Mouse (Mus musculus) right cerebral cortex, postnatal 10 days (tissue): ENCODE measurements around the gene Tmem121.
"Not testable (repeated sequence)": the region's sequence is repeated elsewhere in the genome, so short reads cannot be mapped to it uniquely, and the experiment has no call there.

Experiments used
- DNase-seq, 2 experiments: peaks; one replicate each; pipeline ENCODE4 v3.0.0; 2021; ENCODE audit warnings: low spot score in 2 of 2

The Tmem121 gene

DNA sequence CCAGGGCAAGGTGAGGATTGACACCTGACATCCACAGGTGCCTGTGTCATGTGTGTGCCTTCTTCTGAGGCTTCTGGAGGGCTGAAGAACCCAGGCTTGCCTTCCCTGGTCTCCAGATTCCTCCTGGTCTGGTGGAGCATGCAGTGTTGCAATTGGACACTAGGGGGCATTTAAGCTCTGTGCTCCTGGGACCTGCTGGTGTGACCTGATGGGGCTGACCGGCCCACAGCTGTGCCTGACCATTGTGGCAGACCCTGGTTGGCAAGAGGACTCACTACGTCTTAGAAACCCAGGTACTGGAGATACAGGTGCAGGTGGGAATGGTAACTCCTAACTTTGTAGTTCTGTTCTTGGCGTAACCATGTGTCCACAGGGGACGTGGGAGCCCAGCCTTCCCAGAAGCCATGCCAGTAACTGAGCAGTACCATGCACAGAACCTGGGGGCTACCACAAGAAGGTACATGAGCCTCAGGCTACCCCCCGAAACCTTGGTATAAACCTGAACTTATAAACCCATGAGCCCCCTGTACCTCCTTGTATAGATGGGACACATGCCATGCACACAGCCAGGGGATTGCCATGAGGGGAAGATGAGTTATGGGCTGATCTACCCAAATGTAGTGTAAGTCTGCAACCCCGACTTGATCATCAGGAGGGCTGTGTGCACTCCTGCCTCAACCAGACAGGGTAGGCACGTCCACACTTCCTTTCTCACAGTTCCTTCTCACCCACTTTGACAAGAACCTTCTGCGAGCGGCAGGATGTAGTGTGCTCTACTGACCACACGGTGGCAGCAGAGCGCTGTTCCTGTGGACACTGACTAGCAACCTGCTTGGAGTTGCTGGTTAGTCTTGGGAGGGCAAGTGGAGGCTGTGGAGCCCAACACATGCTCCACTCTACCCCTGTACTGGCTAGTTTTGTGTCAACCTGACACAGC, 31.8 kb downstream of the Tmem121 start:
- DNase-seq = peak; percentile 77 to 85

DNA sequence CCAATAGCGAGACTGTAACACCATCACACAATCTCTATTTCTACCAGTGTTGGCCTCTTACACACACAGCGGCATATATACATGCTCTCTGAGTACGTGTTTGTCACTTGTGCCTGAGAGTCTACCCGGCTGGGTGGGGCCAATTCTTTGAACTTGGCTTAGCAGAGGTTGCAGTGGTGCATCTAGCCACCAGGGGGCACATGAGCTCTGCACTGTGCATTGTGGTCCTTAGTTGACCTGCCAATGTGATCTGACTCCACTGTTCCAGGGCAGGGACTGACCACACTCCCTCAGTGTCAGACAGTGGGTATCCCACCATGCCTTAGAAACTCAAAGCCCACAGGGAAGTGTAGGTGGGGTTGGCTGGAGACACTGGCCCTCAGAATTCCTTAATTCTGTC, 34.1 kb downstream of the Tmem121 start:
- DNase-seq = no peak

DNA sequence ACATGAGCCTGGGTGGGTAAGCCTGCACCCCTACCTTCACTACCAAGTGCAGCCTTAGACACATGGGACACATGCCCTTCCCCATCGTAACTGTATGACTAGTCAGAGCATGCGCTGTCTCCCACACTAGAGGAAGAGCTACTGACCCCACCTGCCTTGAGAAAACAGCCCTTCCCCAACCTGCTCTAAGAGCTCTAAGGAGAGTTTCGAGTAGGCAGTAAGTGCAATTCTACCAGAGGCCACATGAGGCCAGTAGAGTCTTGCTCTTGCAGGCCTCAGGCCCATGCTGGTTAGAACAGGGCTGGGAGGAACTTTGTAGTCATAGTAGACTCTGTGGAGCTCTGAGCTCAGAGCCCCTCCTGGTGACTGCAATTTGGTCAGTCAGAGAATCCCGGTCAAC, 34.7 kb downstream of the Tmem121 start:
- peak; percentile 73 to 83 for DNase-seq

DNA sequence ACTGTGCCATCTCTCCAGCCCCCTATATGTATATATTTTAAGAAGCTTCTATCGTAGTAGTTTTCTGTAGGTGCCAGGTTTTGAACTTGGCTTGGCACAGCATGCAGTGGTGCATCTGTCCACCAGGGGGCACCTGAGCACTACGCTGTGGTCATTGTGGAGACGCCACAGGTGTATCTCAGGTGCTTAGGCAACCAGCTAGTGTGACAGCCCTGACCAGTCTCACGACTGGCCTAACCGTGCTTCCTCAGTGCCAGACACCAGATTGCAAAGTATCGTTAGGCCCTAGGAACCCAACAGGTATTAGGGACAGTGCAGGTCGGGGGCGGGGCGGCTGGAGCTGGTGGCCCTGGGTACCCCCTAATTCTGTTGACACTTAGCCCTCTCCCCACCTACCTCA, 35.6 kb downstream of the Tmem121 start:
- DNase-seq = no peak

DNA sequence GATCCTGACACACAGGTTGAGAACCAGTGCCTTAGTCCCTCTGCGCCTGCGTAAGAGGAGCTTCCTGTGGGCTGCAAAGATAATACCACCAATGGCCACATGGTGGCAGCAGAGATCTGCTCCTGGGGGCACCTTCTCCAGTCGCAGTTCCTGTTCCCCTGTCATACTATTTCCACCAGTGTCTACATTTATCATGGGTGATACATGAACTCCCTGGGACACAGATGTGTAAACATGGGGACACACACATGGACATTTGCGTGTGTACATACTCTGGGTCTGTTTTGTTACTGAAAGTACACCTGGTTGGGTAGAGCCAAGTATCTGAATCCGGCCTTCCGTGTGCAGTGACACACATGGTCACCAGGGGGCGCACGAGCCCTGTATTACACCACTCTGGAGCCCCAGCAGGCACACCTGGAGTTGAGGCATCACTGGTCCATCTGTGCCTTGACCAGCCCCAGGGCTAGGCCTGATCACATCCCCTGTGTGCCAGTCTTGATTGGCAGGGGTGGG, 36.4 kb downstream of the Tmem121 start:
- DNase-seq = peak; percentile 83 to 91

DNA sequence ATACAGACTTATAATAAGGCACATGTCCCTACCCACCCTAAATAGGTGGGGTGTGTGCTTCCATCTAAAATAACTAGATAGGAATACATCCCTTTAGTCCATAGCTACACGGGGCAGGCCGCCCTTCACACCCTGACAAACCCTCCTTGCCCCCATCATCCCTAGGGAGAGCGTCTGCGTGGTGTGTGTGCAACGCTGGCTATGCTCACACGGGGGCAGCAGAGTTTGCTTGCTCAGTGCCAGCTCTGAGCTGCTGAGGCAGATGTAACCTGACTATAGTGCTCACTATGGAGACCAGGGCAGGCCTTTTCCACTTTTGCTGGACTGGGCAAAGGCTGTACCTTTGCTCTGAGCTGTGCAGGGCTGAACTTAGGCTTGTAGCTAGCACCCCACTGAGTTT, 37.0 kb downstream of the Tmem121 start:
- peak; percentile 45 to 68 for DNase-seq

DNA sequence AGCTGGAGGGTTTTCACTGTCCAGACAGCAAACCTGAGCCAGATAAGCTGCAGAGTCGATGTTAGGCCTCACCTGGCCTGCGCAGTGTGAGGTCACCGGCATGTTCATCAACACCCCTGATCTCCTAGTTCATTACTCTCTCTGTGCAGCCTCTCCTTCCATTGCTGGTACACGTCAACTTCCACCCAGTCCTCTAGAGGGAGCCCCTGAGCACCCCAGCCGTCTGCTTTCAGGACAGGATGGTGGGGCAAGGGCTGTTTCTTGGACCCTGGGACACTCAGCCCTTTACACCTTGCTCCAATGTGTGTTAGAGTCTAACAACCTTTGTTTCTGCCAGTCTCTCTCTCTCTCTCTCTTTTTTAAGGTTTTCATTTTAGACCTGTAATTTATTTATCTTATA, 38.5 kb downstream of the Tmem121 start:
- DNase-seq = no peak

DNA sequence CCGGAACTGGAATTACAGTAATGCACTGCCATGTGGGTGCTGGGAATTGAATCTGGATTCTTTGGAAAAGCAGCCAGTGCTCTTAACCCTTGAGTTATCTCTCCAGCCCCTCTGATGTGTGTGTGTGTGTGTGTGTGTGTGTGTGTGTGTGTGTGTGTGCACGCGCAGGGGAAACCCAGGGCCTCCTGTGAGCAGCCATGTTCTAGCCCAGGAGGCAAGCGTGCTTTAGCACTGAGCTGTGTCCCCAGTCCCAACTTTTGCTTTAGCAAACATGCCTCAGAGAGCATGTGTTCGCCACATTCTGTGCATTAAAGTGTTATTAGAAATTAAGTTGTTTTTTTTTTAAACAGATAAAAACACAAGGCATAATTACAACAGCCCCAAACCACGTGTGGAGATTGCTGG, 39.0 kb downstream of the Tmem121 start:
- DNase-seq = no peak

DNA sequence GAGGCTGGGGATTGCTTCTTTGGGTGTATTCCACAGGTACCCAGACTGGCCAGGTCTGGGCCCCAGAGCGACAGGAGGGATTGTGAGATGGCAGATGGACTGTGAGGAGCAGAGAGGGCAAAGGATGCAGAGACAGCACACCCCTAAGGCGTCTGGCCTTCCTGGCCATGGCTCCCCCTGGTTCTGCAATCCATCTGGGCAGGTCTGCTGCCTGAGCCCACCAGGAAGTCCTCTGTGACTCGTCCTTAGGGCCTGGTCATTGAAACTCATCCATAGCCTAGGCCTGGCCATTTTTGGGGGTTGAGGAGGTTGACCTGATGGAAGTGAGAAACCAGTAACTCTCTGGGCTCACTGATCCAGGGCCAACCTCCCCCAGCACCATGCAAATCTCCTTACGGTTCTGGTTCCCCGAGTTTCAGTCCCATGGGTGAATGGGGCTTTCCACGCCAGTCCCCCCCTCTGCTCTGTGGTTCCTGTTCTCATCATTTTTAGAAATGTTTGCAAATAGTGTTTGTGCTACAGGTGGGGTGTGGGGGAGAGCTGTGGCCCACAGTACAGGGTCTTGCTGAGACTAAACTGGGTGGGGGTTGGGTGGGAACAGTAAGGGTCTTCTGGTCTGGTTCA, 42.4 kb downstream of the Tmem121 start:
- DNase-seq = no peak

DNA sequence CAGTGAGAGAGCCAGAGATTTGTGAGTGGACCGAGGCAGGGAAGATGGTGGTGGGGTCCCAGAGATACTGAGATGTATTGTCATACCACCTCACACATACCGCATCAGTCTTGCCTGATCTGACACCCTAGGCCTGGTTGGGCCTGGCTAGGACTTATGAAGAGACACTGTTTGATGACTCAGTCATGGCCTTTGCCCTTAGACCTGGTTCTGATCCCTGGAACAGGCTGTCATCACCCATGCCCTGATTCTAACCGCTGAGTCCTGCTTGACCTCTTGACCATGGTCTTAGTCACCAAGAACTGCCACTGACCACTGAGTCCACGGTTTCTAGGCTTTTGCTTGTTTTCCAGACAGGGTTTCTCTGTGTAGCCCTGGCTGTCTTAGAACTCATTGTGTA, 45.0 kb downstream of the Tmem121 start:
- DNase-seq = no peak

DNA sequence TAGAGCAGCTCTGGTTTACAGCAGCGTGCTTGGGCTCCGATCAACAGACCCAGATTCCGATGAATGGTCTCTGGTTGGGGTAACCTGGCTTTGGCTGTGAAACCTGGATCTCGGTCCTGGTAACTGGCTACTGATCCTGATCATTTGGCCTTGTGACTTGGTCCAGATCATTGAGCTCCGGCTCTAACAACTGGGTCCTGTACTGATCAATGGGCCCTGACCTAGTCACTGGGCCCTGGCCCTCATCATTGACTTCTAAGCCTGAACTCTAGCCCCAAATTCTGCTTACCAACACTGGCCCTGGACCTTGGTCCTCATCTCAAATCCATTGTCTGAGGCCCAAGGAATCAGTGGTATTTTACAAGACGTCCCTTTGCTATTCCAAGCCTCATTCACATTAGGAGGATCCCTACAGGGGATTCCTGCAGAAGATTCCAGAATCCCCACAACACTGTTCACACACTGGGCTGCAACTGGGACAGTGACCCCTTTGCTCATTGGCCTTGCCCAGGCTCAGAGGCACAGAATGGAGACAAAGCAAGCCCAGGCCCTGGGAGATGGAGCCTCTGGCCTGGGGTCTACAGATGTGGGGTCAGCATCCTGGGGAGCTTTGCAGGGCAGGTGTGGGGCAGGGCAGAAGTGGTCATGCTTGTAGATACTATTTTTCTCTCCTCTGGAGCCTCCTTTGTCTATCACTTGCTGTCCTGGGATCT, 46.0 kb downstream of the Tmem121 start:
- DNase-seq = not testable (repeated sequence)

DNA sequence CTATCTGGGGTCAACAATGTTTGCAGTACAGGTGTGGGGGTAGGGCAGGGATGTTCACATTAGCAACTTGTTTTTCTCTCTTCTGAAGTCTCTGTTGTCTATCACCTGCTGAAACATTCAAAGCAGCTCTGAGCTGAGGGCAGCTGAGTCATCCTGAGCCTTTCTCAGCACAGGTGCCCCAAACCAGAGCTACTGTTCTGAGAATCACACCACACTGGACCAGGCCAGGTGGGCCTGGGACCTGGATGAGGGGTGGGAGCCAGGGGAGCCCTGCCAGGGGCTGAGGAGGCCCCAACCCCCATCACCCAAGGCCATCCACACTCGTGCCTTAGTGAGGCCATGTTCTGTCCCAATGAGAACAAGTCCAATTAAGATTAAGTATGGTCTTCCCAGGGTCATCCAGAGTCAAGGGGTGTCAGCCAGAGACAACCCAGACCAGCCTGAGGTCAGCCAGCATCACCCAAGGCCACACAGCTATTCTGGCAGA, 46.6 kb downstream of the Tmem121 start:
- DNase-seq = not testable (repeated sequence)
